Mouse (Mus musculus) hindbrain, embryonic 11.5 days (tissue): ENCODE measurements around the gene Ankrd33b. TPM values are rescaled to one million over a fixed set of nuclear protein-coding genes. Genes with fewer than 3 reads are reported as not detected.

Experiments used
- ATAC-seq: fragments of 200-750 bp; cut with Nextera tagmentation; 2 replicates; pipeline ENCODE4 v1.8.0; 2017; ENCODE audit warnings: mild to moderate bottlenecking, moderate TSS enrichment, moderate library complexity; ENCODE audit not compliant: low FRiP score
- DNase-seq: peaks from one replicate; pipeline ENCODE4 v3.0.0-alpha.2; 2015; ENCODE audit warnings: low spot score
- H3K27ac ChIP-seq: fragments of 300-500 bp; sonication (generic); 2 replicates; pipeline ENCODE4 v1.5.1; 2014; ENCODE audit warnings: mild to moderate bottlenecking, low read depth, low read length
- H3K27me3 ChIP-seq: fragments of 300-500 bp; sonication (generic); 2 replicates; pipeline ENCODE4 v1.6.1; 2014; ENCODE audit warnings: mild to moderate bottlenecking, low read length, moderate library complexity, mixed read lengths; ENCODE audit not compliant: control insufficient read depth, insufficient read depth
- H3K36me3 ChIP-seq: fragments of 300-500 bp; sonication (generic); 2 replicates; pipeline ENCODE4 v1.6.1; 2014; ENCODE audit warnings: mild to moderate bottlenecking, low read length, moderate library complexity, mixed read lengths; ENCODE audit not compliant: control insufficient read depth, insufficient read depth
- H3K4me1 ChIP-seq: fragments of 300-500 bp; sonication (generic); replicated peaks from 2 replicates; pipeline ENCODE4 v1.6.1; 2014; ENCODE audit warnings: low read length, mixed read lengths; ENCODE audit not compliant: control insufficient read depth, insufficient read depth
- H3K4me2 ChIP-seq: fragments of 300-500 bp; sonication (generic); replicated peaks from 2 replicates; pipeline ENCODE4 v1.6.1; 2014; ENCODE audit warnings: mild to moderate bottlenecking, low read depth, low read length
- H3K4me3 ChIP-seq: fragments of 300-500 bp; sonication (generic); 2 replicates; pipeline ENCODE4 v1.5.1; 2014; ENCODE audit warnings: low read depth, low read length
- H3K9ac ChIP-seq: fragments of 300-500 bp; sonication (generic); 2 replicates; pipeline ENCODE4 v1.6.1; 2014; ENCODE audit warnings: low read depth, low read length
- H3K9me3 ChIP-seq: fragments of 300-500 bp; sonication (generic); 2 replicates; pipeline ENCODE4 v1.6.1; 2016; ENCODE audit warnings: low read length; ENCODE audit not compliant: control insufficient read depth
- WGBS: fragments of 180-500 bp; shearing (Covaris S2); extraction: QIAGEN DNeasy Blood & Tissue Kit; methylation state at CpG from one replicate; pipeline ENCODE4 v1.1.7; 2014; 5-methylcytosine and 5-hydroxymethylcytosine counted together
- polyA plus RNA-seq: library from polyadenylated mRNA; unstranded; fragments of >200 nt; fragmentation: Nextera tagmentation; extraction: Ambion mirVana; gene quantifications from 2 replicates; pipeline ENCODE4 v1.2.1, GENCODE M21; 2014

Gene Ankrd33b
- polyA plus RNA-seq = 0.22 and 0.31 TPM in 2 replicates

DNA sequence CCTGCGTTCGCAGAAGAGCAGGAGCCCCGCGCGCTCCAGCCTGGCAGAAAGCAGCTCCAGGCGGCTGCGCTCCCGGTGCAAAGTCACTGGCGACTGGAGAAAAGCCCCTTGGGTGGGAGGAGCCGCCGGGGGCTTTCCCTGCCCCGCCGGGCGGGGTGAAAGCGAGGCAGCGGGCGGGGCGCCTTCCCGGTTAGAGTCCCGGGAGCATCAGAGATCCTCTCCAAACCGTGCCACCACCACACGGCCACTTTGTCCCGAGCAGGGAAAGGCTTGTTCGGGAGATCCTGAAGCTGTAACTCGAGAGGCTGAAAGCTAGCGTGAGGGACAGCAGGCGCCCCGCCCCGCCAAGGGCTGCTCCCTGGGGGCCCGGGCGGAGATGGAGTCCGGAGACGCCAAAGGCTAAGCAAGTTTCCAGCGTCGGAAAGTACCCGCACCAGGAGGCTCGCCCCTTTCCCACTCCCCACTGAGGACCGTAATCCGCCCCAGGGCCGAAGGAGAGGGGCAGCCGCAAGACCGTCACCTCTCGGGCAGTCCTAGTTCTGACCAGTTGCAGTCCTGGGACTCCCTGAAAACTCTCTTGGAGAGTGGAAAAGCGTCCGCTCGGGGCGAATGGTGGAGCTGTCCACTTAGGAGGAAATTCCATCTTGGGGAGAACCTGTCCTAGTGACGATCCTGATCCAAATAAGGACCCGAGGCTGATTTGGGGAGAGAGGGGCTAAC is at the start of gene Ankrd33b:
Ankrd33b (minus strand) TSS at position 246 of the 720 bp plus-strand sequence.
- Histone ChIP-seq H3K4me1 (peaks cover 12% of the 10 kb centered on the region), H3K4me3 (peak within 1 kb of the TSS; percentile 54), H3K27me3 (peaks cover 49% of the 10 kb centered on the region), H3K4me2 (peak within 1 kb of the TSS; percentile 95), H3K9me3 (no peaks in the 10 kb centered on the region), H3K27ac (no peak within 1 kb of the TSS), H3K36me3 (no peaks in the 10 kb centered on the region), H3K9ac (peak within 1 kb of the TSS; percentile 42)
- under 1% methylated on average over 46 of the region's 49 CpGs for WGBS
- ATAC-seq (peak; percentile 51), DNase-seq (peak; percentile 69)

- Histone ChIP-seq H3K4me1 (no peaks in the 10 kb centered on the region), H3K4me2 (no peak overlapping the region), H3K4me3 (no peak overlapping the region), H3K27ac (no peak overlapping the region), H3K9ac (no peak overlapping the region), H3K36me3 (no peaks in the 10 kb centered on the region), H3K9me3 (no peaks in the 10 kb centered on the region), H3K27me3 (no peaks in the 10 kb centered on the region)
- DNase-seq = no peak
- WGBS = 68% methylated on average over 4 of the region's 4 CpGs
- no peak for ATAC-seq
Measured at GRCm38 (mm10) chr15:31415181-31415580, 47.7 kb upstream of the Ankrd33b start.

GRCm38 (mm10) chr15:31414179-31414898 is 46.8 kb upstream of the Ankrd33b start:
- Histone ChIP-seq H3K4me3 (no peak overlapping the region), H3K4me1 (no peaks in the 10 kb centered on the region), H3K36me3 (no peaks in the 10 kb centered on the region), H3K9ac (no peak overlapping the region), H3K4me2 (no peak overlapping the region), H3K27me3 (no peaks in the 10 kb centered on the region), H3K9me3 (no peaks in the 10 kb centered on the region), H3K27ac (no peak overlapping the region)
- WGBS = 52% methylated on average over 6 of the region's 6 CpGs
- no peak for ATAC-seq
- no peak for DNase-seq

DNA sequence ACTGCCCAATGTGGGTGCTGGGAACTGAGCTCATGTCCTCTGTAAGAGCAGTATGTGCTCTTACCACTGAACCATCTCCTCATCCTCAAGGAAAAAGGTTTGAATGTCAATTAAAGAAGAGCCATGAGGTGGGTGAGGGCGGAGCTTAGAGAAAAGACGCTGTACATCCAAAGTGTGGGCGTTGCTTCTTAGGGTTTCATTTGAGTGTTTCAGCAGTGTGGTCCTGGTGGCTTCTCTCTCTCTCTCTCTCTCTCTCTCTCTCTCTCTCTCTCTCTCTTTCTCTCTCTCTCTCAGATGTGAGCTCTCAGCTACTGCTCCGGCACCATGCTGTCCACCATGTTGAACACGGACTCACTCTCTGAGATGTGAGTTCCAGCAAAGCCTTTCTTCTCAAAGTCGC is 46.1 kb upstream of the Ankrd33b start:
- Histone ChIP-seq H3K36me3 (no peaks in the 10 kb centered on the region), H3K9ac (no peak overlapping the region), H3K4me3 (no peak overlapping the region), H3K4me2 (no peak overlapping the region), H3K4me1 (no peaks in the 10 kb centered on the region), H3K27me3 (no peaks in the 10 kb centered on the region), H3K9me3 (no peaks in the 10 kb centered on the region), H3K27ac (no peak overlapping the region)
- WGBS = 84% methylated on average over 6 of the region's 6 CpGs
- DNase-seq = no peak
- ATAC-seq = no peak

DNA sequence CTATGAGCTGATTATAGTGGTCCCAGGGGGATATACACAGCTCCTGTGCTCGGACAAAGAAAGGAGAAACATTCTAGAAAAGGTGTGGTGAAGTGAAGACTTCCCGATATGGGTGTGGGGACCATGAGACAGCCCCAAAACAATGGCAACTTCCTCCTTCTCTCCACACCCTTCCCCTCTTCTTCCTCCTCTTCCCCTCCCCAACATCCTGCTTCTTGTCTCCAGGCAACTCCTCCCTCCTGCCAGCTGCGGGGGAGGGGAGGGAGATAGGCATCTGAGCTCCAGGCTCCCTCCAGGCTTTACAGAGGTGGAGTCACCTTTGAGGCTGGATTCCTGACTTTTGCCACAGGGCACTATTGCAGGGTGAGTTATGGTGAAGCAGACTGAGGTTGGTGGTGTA is 45.4 kb upstream of the Ankrd33b start:
- H3K4me2 ChIP-seq = no peak overlapping the region
- no peaks in the 10 kb centered on the region for H3K27me3 ChIP-seq
- H3K9me3 ChIP-seq = no peaks in the 10 kb centered on the region
- no peak for ATAC-seq
- H3K36me3 ChIP-seq = no peaks in the 10 kb centered on the region
- DNase-seq = no peak
- H3K27ac ChIP-seq = no peak overlapping the region
- 54% methylated on average over 3 of the region's 3 CpGs for WGBS
- no peaks in the 10 kb centered on the region for H3K4me1 ChIP-seq
- no peak overlapping the region for H3K4me3 ChIP-seq
- H3K9ac ChIP-seq = no peak overlapping the region

DNA sequence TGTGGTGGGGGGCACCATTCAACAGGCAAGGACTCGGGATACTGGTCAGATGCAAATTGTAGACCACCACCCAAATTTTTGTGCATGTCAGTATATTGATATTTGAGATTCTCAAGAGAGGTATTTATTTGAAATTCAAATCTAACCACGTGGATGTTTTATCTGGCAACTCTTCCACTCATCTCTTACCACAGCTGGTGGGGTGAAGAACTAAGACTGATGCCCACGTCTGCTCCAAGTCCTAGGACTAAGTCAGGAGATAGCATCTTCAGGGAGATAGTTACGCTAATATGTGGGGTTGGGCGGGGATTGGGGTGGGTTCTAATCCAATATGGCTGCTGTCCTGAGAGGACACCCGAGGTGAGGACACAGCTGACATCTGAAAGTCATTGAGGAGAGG is 44.9 kb upstream of the Ankrd33b start:
- no peak overlapping the region for H3K4me2 ChIP-seq
- H3K4me3 ChIP-seq = no peak overlapping the region
- ATAC-seq (no peak), DNase-seq (no peak)
- H3K36me3 ChIP-seq = no peaks in the 10 kb centered on the region
- no peaks in the 10 kb centered on the region for H3K27me3 ChIP-seq
- no peak overlapping the region for H3K9ac ChIP-seq
- 87% methylated on average over 6 of the region's 6 CpGs for WGBS
- H3K9me3 ChIP-seq = no peaks in the 10 kb centered on the region
- no peaks in the 10 kb centered on the region for H3K4me1 ChIP-seq
- no peak overlapping the region for H3K27ac ChIP-seq

DNA sequence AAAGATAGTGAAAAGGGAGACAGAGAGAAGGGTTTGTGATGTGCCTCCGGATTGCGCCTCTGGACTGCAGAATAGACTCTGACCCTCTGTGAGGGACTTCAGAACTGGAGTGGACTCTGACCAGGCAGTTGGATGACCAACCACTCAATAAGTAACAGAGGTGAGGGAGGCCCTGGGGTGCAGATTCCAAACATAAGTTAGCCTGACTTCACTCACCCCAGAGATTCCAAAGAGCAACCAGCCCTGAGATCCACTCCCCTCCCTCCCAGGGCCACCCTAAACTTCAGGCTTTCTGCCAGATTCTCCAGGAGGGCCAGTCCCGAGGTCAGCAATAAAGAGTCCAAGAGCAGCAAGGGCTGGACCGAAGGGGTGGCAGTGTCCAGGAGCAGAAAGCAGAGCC is 40.0 kb upstream of the Ankrd33b start:
- H3K27me3 ChIP-seq = no peaks in the 10 kb centered on the region
- no peaks in the 10 kb centered on the region for H3K36me3 ChIP-seq
- no peak overlapping the region for H3K9ac ChIP-seq
- no peak for DNase-seq
- no peaks in the 10 kb centered on the region for H3K4me1 ChIP-seq
- no peak for ATAC-seq
- no peak overlapping the region for H3K27ac ChIP-seq
- 90% methylated on average over 4 of the region's 4 CpGs for WGBS
- H3K4me2 ChIP-seq = no peak overlapping the region
- H3K9me3 ChIP-seq = no peaks in the 10 kb centered on the region
- no peak overlapping the region for H3K4me3 ChIP-seq

GRCm38 (mm10) chr15:31406881-31407280 is 39.4 kb upstream of the Ankrd33b start:
- DNase-seq (no peak), ATAC-seq (no peak)
- H3K36me3 ChIP-seq = no peaks in the 10 kb centered on the region
- H3K4me2 ChIP-seq = no peak overlapping the region
- H3K4me3 ChIP-seq = no peak overlapping the region
- no peaks in the 10 kb centered on the region for H3K9me3 ChIP-seq
- no peaks in the 10 kb centered on the region for H3K4me1 ChIP-seq
- H3K9ac ChIP-seq = no peak overlapping the region
- no peak overlapping the region for H3K27ac ChIP-seq
- no peaks in the 10 kb centered on the region for H3K27me3 ChIP-seq
- whole genome bisulfite sequencing = 82% methylated on average over 5 of the region's 5 CpGs

DNA sequence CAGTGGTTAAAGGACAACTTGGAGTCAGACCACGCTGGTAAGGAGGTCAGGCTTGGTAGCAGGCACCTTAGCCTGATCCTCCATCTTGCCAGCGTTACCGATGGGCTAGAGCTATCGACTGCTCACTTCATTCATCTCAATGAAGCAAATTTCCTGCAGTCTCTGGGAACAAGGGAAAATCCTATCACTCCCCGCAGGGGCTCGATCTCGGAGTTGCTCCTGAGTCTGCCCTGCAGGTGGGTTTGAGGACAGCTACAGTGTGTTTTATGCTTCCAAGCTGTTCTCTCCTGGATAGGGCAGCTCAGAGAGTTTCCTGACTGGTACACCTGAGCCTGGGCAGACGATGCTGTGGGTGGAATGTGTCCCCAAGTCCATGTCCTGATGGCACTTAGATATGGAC is 36.8 kb upstream of the Ankrd33b start:
- 83% methylated on average over 8 of the region's 8 CpGs for WGBS
- DNase-seq = no peak
- Histone ChIP-seq H3K4me2 (no peak overlapping the region), H3K4me1 (no peaks in the 10 kb centered on the region), H3K27ac (no peak overlapping the region), H3K9me3 (no peaks in the 10 kb centered on the region), H3K9ac (no peak overlapping the region), H3K4me3 (no peak overlapping the region), H3K36me3 (no peaks in the 10 kb centered on the region), H3K27me3 (no peaks in the 10 kb centered on the region)
- ATAC-seq = no peak
